Mouse (Mus musculus): ENCODE data around the gene Egr2. TPM values are rescaled to one million over a fixed set of nuclear protein-coding genes. Genes with fewer than 3 reads are reported as not detected.

The Egr2 gene
- polyA plus RNA-seq, 1 experiment: 12.8 TPM

- no peaks in the 10 kb centered on the region for H3K4me1 ChIP-seq (ENCODE audit: control insufficient read depth, insufficient read depth, low read length)
- no peak for TF ChIP-seq POLR2A (IDR thresholded peaks at IDR 0.05; ENCODE audit: borderline replicate concordance, extremely low read depth, low read depth, low read length)
- 76% methylated on average over 4 of the region's 4 CpGs for WGBS
These were observed 22.8 kb downstream of the Egr2 start for GRCm38 (mm10) chr10:67558053-67558452.

GRCm38 (mm10) chr10:67559765-67560394 is 24.6 kb downstream of the Egr2 start:
- Histone ChIP-seq H3K4me1 (ENCODE audit: control insufficient read depth, insufficient read depth, low read length) (no peaks in the 10 kb centered on the region), H3K4me3 (replicated peaks; ENCODE audit: extremely low read depth, low read depth, low read length) (no peak overlapping the region)
- TF ChIP-seq CTCF (IDR thresholded peaks at IDR 0.05; ENCODE audit: insufficient read depth, low read length) (no peak), POLR2A (IDR thresholded peaks at IDR 0.05; ENCODE audit: borderline replicate concordance, extremely low read depth, low read depth, low read length) (no peak)
- WGBS: 63% methylated on average over 13 of the region's 13 CpGs
- DNase-seq: no peak

More at GRCm38 (mm10) chr10:67558053-67558452, 22.8 kb downstream of the Egr2 start:
- no peak for DNase-seq
- H3K4me3 ChIP-seq (replicated peaks; ENCODE audit: extremely low read depth, low read depth, low read length): no peak overlapping the region

GRCm38 (mm10) chr10:67561185-67561584 is 25.9 kb downstream of the Egr2 start:
- TF ChIP-seq CTCF (IDR thresholded peaks at IDR 0.05; ENCODE audit: insufficient read depth, low read length) (no peak), POLR2A (IDR thresholded peaks at IDR 0.05; ENCODE audit: borderline replicate concordance, extremely low read depth, low read depth, low read length) (no peak)

GRCm38 (mm10) chr10:67564509-67564908 is 29.2 kb downstream of the Egr2 start:
- no peak for TF ChIP-seq CTCF (IDR thresholded peaks at IDR 0.05; ENCODE audit: insufficient read depth, low read length)
- TF ChIP-seq POLR2A (IDR thresholded peaks at IDR 0.05; ENCODE audit: borderline replicate concordance, extremely low read depth, low read depth, low read length): no peak
- WGBS: 90% methylated on average over 7 of the region's 7 CpGs
- no peak for DNase-seq
- no peaks in the 10 kb centered on the region for H3K4me1 ChIP-seq (ENCODE audit: control insufficient read depth, insufficient read depth, low read length)
- no peak overlapping the region for H3K4me3 ChIP-seq (replicated peaks; ENCODE audit: extremely low read depth, low read depth, low read length)

More at GRCm38 (mm10) chr10:67561185-67561584, 25.9 kb downstream of the Egr2 start:
- DNase-seq: no peak
- H3K4me1 ChIP-seq (ENCODE audit: control insufficient read depth, insufficient read depth, low read length): no peaks in the 10 kb centered on the region
- no peak overlapping the region for H3K4me3 ChIP-seq (replicated peaks; ENCODE audit: extremely low read depth, low read depth, low read length)
- 69% methylated on average over 1 of the region's 1 CpGs for WGBS

GRCm38 (mm10) chr10:67566104-67566503 is 30.8 kb downstream of the Egr2 start:
- WGBS: 42% methylated on average over 8 of the region's 8 CpGs
- DNase-seq: no peak
- H3K4me3 ChIP-seq (replicated peaks; ENCODE audit: extremely low read depth, low read depth, low read length): no peak overlapping the region
- TF ChIP-seq CTCF (IDR thresholded peaks at IDR 0.05; ENCODE audit: insufficient read depth, low read length) (no peak), POLR2A (IDR thresholded peaks at IDR 0.05; ENCODE audit: borderline replicate concordance, extremely low read depth, low read depth, low read length) (no peak)
- H3K4me1 ChIP-seq (ENCODE audit: control insufficient read depth, insufficient read depth, low read length): no peaks in the 10 kb centered on the region

GRCm38 (mm10) chr10:67569539-67569938 is 34.3 kb downstream of the Egr2 start:
- Histone ChIP-seq H3K4me1 (ENCODE audit: control insufficient read depth, insufficient read depth, low read length) (no peaks in the 10 kb centered on the region), H3K4me3 (replicated peaks; ENCODE audit: extremely low read depth, low read depth, low read length) (no peak overlapping the region)
- WGBS: 57% methylated on average over 7 of the region's 7 CpGs
- DNase-seq: no peak
- TF ChIP-seq POLR2A (IDR thresholded peaks at IDR 0.05; ENCODE audit: borderline replicate concordance, extremely low read depth, low read depth, low read length): no peak
- TF ChIP-seq CTCF (IDR thresholded peaks at IDR 0.05; ENCODE audit: insufficient read depth, low read length): no peak

GRCm38 (mm10) chr10:67571443-67571842 is 36.2 kb downstream of the Egr2 start:
- DNase-seq: no peak
- TF ChIP-seq POLR2A (IDR thresholded peaks at IDR 0.05; ENCODE audit: borderline replicate concordance, extremely low read depth, low read depth, low read length): no peak
- TF ChIP-seq CTCF (IDR thresholded peaks at IDR 0.05; ENCODE audit: insufficient read depth, low read length): no peak
- H3K4me1 ChIP-seq (ENCODE audit: control insufficient read depth, insufficient read depth, low read length): no peaks in the 10 kb centered on the region
- WGBS: 82% methylated on average over 14 of the region's 14 CpGs
- H3K4me3 ChIP-seq (replicated peaks; ENCODE audit: extremely low read depth, low read depth, low read length): no peak overlapping the region

- no peak overlapping the region for H3K4me3 ChIP-seq (replicated peaks; ENCODE audit: extremely low read depth, low read depth, low read length)
- no peak for DNase-seq
- TF ChIP-seq CTCF (IDR thresholded peaks at IDR 0.05; ENCODE audit: insufficient read depth, low read length) (no peak), POLR2A (IDR thresholded peaks at IDR 0.05; ENCODE audit: borderline replicate concordance, extremely low read depth, low read depth, low read length) (no peak)
- WGBS: 69% methylated on average over 8 of the region's 8 CpGs
- no peaks in the 10 kb centered on the region for H3K4me1 ChIP-seq (ENCODE audit: control insufficient read depth, insufficient read depth, low read length)
These were observed 38.0 kb downstream of the Egr2 start for GRCm38 (mm10) chr10:67573310-67573709.

GRCm38 (mm10) chr10:67579830-67580229 is 44.6 kb downstream of the Egr2 start:
- no peaks in the 10 kb centered on the region for H3K4me1 ChIP-seq (ENCODE audit: control insufficient read depth, insufficient read depth, low read length)
- H3K4me3 ChIP-seq (replicated peaks; ENCODE audit: extremely low read depth, low read depth, low read length): no peak overlapping the region
- DNase-seq: no peak
- TF ChIP-seq CTCF (IDR thresholded peaks at IDR 0.05; ENCODE audit: insufficient read depth, low read length): no peak
- no peak for TF ChIP-seq POLR2A (IDR thresholded peaks at IDR 0.05; ENCODE audit: borderline replicate concordance, extremely low read depth, low read depth, low read length)
- WGBS: 89% methylated on average over 4 of the region's 4 CpGs

GRCm38 (mm10) chr10:67581698-67582285 is 46.5 kb downstream of the Egr2 start:
- Histone ChIP-seq H3K4me3 (replicated peaks; ENCODE audit: extremely low read depth, low read depth, low read length) (no peak overlapping the region), H3K4me1 (ENCODE audit: control insufficient read depth, insufficient read depth, low read length) (no peaks in the 10 kb centered on the region)
- no peak for TF ChIP-seq POLR2A (IDR thresholded peaks at IDR 0.05; ENCODE audit: borderline replicate concordance, extremely low read depth, low read depth, low read length)
- TF ChIP-seq CTCF (IDR thresholded peaks at IDR 0.05; ENCODE audit: insufficient read depth, low read length): no peak
- DNase-seq: no peak
- 55% methylated on average over 12 of the region's 12 CpGs for WGBS

All from lung, adult 2 months (tissue).